Comparison of ENCODE assay signal across 8 mouse cellular contexts in the genomic region with DNA sequence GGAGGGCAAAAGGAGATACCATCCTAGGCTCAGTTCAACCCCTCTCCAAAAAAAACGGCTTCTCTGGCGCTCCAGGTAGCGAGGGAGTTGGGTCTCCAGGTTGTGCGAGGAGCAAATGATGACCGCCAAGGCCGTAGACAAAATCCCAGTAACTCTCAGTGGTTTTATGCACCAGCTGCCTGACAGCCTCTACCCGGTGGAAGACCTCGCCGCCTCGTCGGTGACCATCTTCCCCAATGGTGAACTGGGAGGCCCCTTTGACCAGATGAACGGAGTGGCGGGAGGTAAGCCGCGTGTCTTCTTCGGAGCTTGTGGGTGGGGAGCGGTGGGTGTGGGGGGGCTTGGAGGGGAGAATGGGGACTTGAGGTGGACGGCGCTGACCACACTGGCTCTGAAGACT. TPM values are rescaled to one million over a fixed set of nuclear protein-coding genes. Genes with fewer than 3 reads are reported as not detected.
A peak's percentile ranks its signal among the peaks of the same experiment; 100 is the strongest.
DNase-seq lines count a peak whose midpoint lies in the region; ATAC-seq and TF ChIP-seq lines count a peak whose summit lies in the region.

No protein-coding gene starts in this region.

- DNase-seq in adrenal gland, postnatal 10 days = peak; percentile 21
- no peak for DNase-seq in adrenal gland, postnatal 25 days
- DNase-seq in 3T3-L1 (ENCODE audit: low read depth, low spot score) = peak; percentile 35
- DNase-seq in hindbrain, postnatal 0 days (ENCODE audit: low spot score) = no peak
- DNase-seq in right cerebral cortex, postnatal 4 days = no peak
- DNase-seq in left cerebral cortex, adult 11 months (ENCODE audit: low spot score) = no peak

- H3K4me1 ChIP-seq in embryonic facial prominence, embryonic 15.5 days = peaks cover 36% of the 10 kb centered on the region
- H3K4me1 ChIP-seq in hindbrain, postnatal 0 days (ENCODE audit: insufficient read depth, low read length) = peaks cover 22% of the 10 kb centered on the region
- H3K4me1 ChIP-seq in midbrain, embryonic 12.5 days = peaks cover 39% of the 10 kb centered on the region

- no peak for TF ChIP-seq CTCF in hindbrain, postnatal 0 days (IDR thresholded peaks at IDR 0.05; ENCODE audit: low read depth)

- no peak overlapping the region for H3K9ac ChIP-seq in embryonic facial prominence, embryonic 15.5 days
- H3K9ac ChIP-seq in hindbrain, postnatal 0 days (replicated peaks; ENCODE audit: low read length) = no peak overlapping the region
- 0 out of 2 replicates have a peak overlapping the region, but pooled peaks have one; percentile 11 for H3K9ac ChIP-seq in midbrain, embryonic 12.5 days (replicated peaks)

- H3K4me3 ChIP-seq in embryonic facial prominence, embryonic 15.5 days (replicated peaks) = peak overlapping the region; percentile 72
- H3K4me3 ChIP-seq in hindbrain, postnatal 0 days (ENCODE audit: low read length) = peak overlapping the region; percentile 59
- H3K4me3 ChIP-seq in midbrain, embryonic 12.5 days = peak overlapping the region; percentile 62

- H3K4me2 ChIP-seq in embryonic facial prominence, embryonic 15.5 days (replicated peaks) = peak overlapping the region; percentile 96
- peak overlapping the region; percentile 96 for H3K4me2 ChIP-seq in hindbrain, postnatal 0 days (ENCODE audit: low read depth, low read length)
- peak overlapping the region; percentile 96 for H3K4me2 ChIP-seq in midbrain, embryonic 12.5 days (replicated peaks)

- ATAC-seq in embryonic facial prominence, embryonic 15.5 days (ENCODE audit: insufficient number of reproducible peaks, low FRiP score, low TSS enrichment, low read depth) = no peak
- ATAC-seq in hindbrain, postnatal 0 days = no peak
- no peak for ATAC-seq in midbrain, embryonic 12.5 days (ENCODE audit: low FRiP score, low read depth)

- H3K9me3 ChIP-seq in embryonic facial prominence, embryonic 15.5 days (replicated peaks) = no peaks in the 10 kb centered on the region
- H3K9me3 ChIP-seq in hindbrain, postnatal 0 days (ENCODE audit: low read length) = no peaks in the 10 kb centered on the region
- H3K9me3 ChIP-seq in midbrain, embryonic 12.5 days = no peaks in the 10 kb centered on the region

- H3K27ac ChIP-seq in embryonic facial prominence, embryonic 15.5 days (replicated peaks) = no peak overlapping the region
- H3K27ac ChIP-seq in hindbrain, postnatal 0 days = no peak overlapping the region
- no peak overlapping the region for H3K27ac ChIP-seq in midbrain, embryonic 12.5 days (replicated peaks)

- peaks cover 83% of the 10 kb centered on the region for H3K27me3 ChIP-seq in embryonic facial prominence, embryonic 15.5 days
- peaks cover 65% of the 10 kb centered on the region for H3K27me3 ChIP-seq in hindbrain, postnatal 0 days (ENCODE audit: insufficient read depth, low read length)
- peaks cover 91% of the 10 kb centered on the region for H3K27me3 ChIP-seq in midbrain, embryonic 12.5 days

- WGBS in embryonic facial prominence, embryonic 15.5 days = 1% methylated on average over 19 of the region's 19 CpGs
- WGBS in hindbrain, postnatal 0 days = 1% methylated on average over 19 of the region's 19 CpGs
- under 1% methylated on average over 19 of the region's 19 CpGs for WGBS in midbrain, embryonic 12.5 days

- H3K36me3 ChIP-seq in embryonic facial prominence, embryonic 15.5 days = no peaks in the 10 kb centered on the region
- no peaks in the 10 kb centered on the region for H3K36me3 ChIP-seq in hindbrain, postnatal 0 days (ENCODE audit: insufficient read depth, low read length)
- no peaks in the 10 kb centered on the region for H3K36me3 ChIP-seq in midbrain, embryonic 12.5 days

RNA-seq across cellular contexts. Expression of a gene that starts 2.8 kb away (rescaled TPM):
- 1 to 10 TPM; 1.1 to 1.2 TPM for total RNA-seq in adrenal gland, postnatal 10 days (2021)
- 0.39 and 1.5 TPM in 2 replicates for total RNA-seq in adrenal gland, postnatal 25 days (2021)
- 5.0 and 5.5 TPM in 2 replicates for polyA plus RNA-seq in embryonic facial prominence, embryonic 15.5 days (2015; fragmentation: Nextera tagmentation; extraction: Ambion mirVana)
- total RNA-seq in hindbrain, postnatal 0 days (2014; rRNA removed) = 0.58 and 2.4 TPM in 2 replicates
- 1.2 and 2.4 TPM in 2 replicates for polyA plus RNA-seq in hindbrain, postnatal 0 days (2015; fragmentation: Nextera tagmentation; extraction: Ambion mirVana)
- polyA plus RNA-seq in midbrain, embryonic 12.5 days (2016; fragmentation: Nextera tagmentation; extraction: Ambion mirVana) = 0.25 and 0.26 TPM in 2 replicates

RNA-seq across cellular contexts. Expression of a gene that starts 10.6 kb away (rescaled TPM):
- 10 to 100 TPM; 22.8 to 23.1 TPM for total RNA-seq in adrenal gland, postnatal 10 days (2021)
- total RNA-seq in adrenal gland, postnatal 25 days (2021) = 31.5 and 31.7 TPM in 2 replicates
- 61.2 and 61.7 TPM in 2 replicates for polyA plus RNA-seq in embryonic facial prominence, embryonic 15.5 days (2015; fragmentation: Nextera tagmentation; extraction: Ambion mirVana)
- 64.8 and 80.3 TPM in 2 replicates for total RNA-seq in hindbrain, postnatal 0 days (2014; rRNA removed)
- 70.4 and 70.6 TPM in 2 replicates for polyA plus RNA-seq in hindbrain, postnatal 0 days (2015; fragmentation: Nextera tagmentation; extraction: Ambion mirVana)
- 74.8 and 75.9 TPM in 2 replicates for polyA plus RNA-seq in midbrain, embryonic 12.5 days (2016; fragmentation: Nextera tagmentation; extraction: Ambion mirVana)

Comparison
In these comparisons a context has a peak if more than half of its experiments do, and no peak if none do; other contexts are left out.
1. DNase-seq: peak in adrenal gland, postnatal 10 days (single experiment) and 3T3-L1 (single experiment); none in adrenal gland, postnatal 25 days (single experiment), hindbrain, postnatal 0 days (single experiment), right cerebral cortex, postnatal 4 days (single experiment) and left cerebral cortex, adult 11 months (single experiment).
2. Peak in every context shown above with its lines, with median percentiles within 50 percentile points of each other: H3K4me2 ChIP-seq and H3K4me3 ChIP-seq.